Mouse (Mus musculus) small intestine, adult 2 months (tissue): ENCODE measurements around the gene Glis1. TPM values are rescaled to one million over a fixed set of nuclear protein-coding genes. Genes with fewer than 3 reads are reported as not detected.

ENCODE experiments used
- H3K27ac ChIP-seq: fragments of 200-500 bp; 2 replicates; pipeline ENCODE4 v1.5.1; 2012; ENCODE audit warnings: low read depth, low read length, control low read depth, inconsistent platforms; ENCODE audit not compliant: insufficient read depth
- H3K27me3 ChIP-seq: fragments of 200-500 bp; 2 replicates; pipeline ENCODE4 v1.6.1; 2012; ENCODE audit warnings: mild to moderate bottlenecking, moderate library complexity, low read length, inconsistent platforms; ENCODE audit not compliant: control insufficient read depth, insufficient read depth
- H3K36me3 ChIP-seq: fragments of 200-500 bp; 2 replicates; pipeline ENCODE4 v1.6.1; 2012; ENCODE audit warnings: mild to moderate bottlenecking, low read length, control low read depth, inconsistent platforms; ENCODE audit not compliant: control insufficient read depth, insufficient read depth
- H3K4me1 ChIP-seq: fragments of 200-500 bp; 2 replicates; pipeline ENCODE4 v1.6.1; 2012; ENCODE audit warnings: low read length, inconsistent platforms, mixed read lengths; ENCODE audit not compliant: control insufficient read depth, insufficient read depth, insufficient read length
- H3K4me3 ChIP-seq: fragments of 200-500 bp; 2 replicates; pipeline ENCODE4 v1.5.1; 2012; ENCODE audit warnings: low read depth, mild to moderate bottlenecking, control low read depth, inconsistent platforms, low read length, moderate library complexity
- CTCF ChIP-seq: fragments of 200-500 bp; IDR thresholded peaks from 2 replicates; pipeline ENCODE4 v1.5.1; 2012; ENCODE audit warnings: low read depth, mild to moderate bottlenecking, control low read depth, inconsistent platforms, low read length, moderate library complexity, mixed read lengths; ENCODE audit not compliant: insufficient replicate concordance, insufficient read length; ENCODE audit errors: extremely low read depth
- POLR2A ChIP-seq: fragments of 200-500 bp; IDR thresholded peaks from 2 replicates; pipeline ENCODE4 v1.6.1; 2012; ENCODE audit warnings: low read depth, mild to moderate bottlenecking, control low read depth, inconsistent platforms, low read length, moderate library complexity
- whole genome bisulfite sequencing: fragments of 180-500 bp; shearing (Covaris S2); methylation state at CpG from one replicate; pipeline ENCODE4 v1.1.7; 2018; 5-methylcytosine and 5-hydroxymethylcytosine counted together
- polyA plus RNA-seq: library from polyadenylated mRNA; depleted of rRNA; stranded (reverse); fragments of >200 nt; gene quantifications from 2 replicates; pipeline ENCODE4 v1.2.3, GENCODE M21; 2012

Glis1 gene
- polyA plus RNA-seq, 1 experiment = 1.0 TPM

DNA sequence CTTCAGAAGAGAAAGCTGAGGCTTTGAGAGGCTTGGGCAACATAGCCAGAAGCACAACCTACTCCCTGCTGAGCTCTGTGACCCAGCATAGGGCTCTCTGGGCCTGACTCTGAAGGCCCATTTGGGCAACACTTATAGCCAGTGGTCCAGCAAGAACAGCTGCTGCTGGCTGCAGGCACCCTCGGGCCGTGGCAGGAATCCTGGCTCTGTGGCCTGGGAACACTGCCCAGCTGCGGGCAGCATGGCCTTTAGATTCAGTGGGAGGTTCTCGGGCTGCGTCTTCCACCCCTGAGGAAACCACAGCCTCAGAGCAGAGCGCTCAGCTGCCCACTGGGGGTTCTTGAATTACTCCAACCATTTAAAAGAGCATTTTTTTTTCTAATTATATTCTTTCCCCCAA is 189.5 kb downstream of the Glis1 start:
- TF ChIP-seq POLR2A (no peak), CTCF (no peak)
- Histone ChIP-seq H3K4me1 (no peaks in the 10 kb centered on the region), H3K27ac (no peak overlapping the region), H3K36me3 (no peaks in the 10 kb centered on the region), H3K27me3 (no peaks in the 10 kb centered on the region), H3K4me3 (no peak overlapping the region)
- WGBS = 86% methylated on average over 6 of the region's 6 CpGs

GRCm38 (mm10) chr4:107624951-107625350 is 190.6 kb downstream of the Glis1 start:
- no peak overlapping the region for H3K4me3 ChIP-seq
- H3K27ac ChIP-seq = no peak overlapping the region
- H3K36me3 ChIP-seq = no peaks in the 10 kb centered on the region
- WGBS = 72% methylated on average over 5 of the region's 5 CpGs
- H3K4me1 ChIP-seq = no peaks in the 10 kb centered on the region
- H3K27me3 ChIP-seq = no peaks in the 10 kb centered on the region
- no peak for TF ChIP-seq POLR2A
- no peak for TF ChIP-seq CTCF

DNA sequence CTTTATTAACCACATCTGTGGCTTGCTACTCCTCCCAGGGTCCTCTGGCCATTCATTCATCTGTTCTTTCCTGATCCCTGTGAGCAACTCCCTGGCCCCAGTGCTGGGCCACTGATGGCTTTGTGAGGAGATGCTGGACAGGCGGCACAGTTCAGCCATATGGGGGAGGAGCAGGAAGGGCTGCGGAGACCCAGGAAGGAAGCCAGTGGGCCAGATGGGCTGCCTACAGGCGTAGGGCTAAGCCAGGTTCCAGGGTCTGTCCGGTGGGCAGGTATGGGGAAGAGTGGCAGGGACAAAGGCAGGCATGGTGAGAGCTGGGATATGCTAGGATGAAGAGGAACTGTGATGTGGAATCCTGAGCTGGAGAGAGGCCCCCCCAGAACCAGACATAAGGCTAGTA is 193.8 kb downstream of the Glis1 start:
- no peaks in the 10 kb centered on the region for H3K27me3 ChIP-seq
- H3K4me3 ChIP-seq = no peak overlapping the region
- no peaks in the 10 kb centered on the region for H3K36me3 ChIP-seq
- no peak overlapping the region for H3K27ac ChIP-seq
- no peaks in the 10 kb centered on the region for H3K4me1 ChIP-seq
- 77% methylated on average over 4 of the region's 4 CpGs for WGBS
- TF ChIP-seq POLR2A (no peak), CTCF (no peak)

GRCm38 (mm10) chr4:107628921-107629411 is 194.6 kb downstream of the Glis1 start:
- H3K4me1 ChIP-seq = no peaks in the 10 kb centered on the region
- TF ChIP-seq CTCF (no peak), POLR2A (no peak)
- no peaks in the 10 kb centered on the region for H3K36me3 ChIP-seq
- WGBS = 71% methylated on average over 17 of the region's 17 CpGs
- no peak overlapping the region for H3K4me3 ChIP-seq
- H3K27ac ChIP-seq = no peak overlapping the region
- no peaks in the 10 kb centered on the region for H3K27me3 ChIP-seq

GRCm38 (mm10) chr4:107634631-107635030 is 200.2 kb downstream of the Glis1 start:
- H3K27me3 ChIP-seq = no peaks in the 10 kb centered on the region
- no peaks in the 10 kb centered on the region for H3K36me3 ChIP-seq
- no peak overlapping the region for H3K27ac ChIP-seq
- TF ChIP-seq CTCF (no peak), POLR2A (no peak)
- H3K4me3 ChIP-seq = no peak overlapping the region
- H3K4me1 ChIP-seq = no peaks in the 10 kb centered on the region
- WGBS = 66% methylated on average over 6 of the region's 6 CpGs

GRCm38 (mm10) chr4:107636099-107636498 is 201.7 kb downstream of the Glis1 start:
- Histone ChIP-seq H3K4me3 (no peak overlapping the region), H3K36me3 (no peaks in the 10 kb centered on the region), H3K27me3 (no peaks in the 10 kb centered on the region), H3K4me1 (no peaks in the 10 kb centered on the region), H3K27ac (no peak overlapping the region)
- 62% methylated on average over 6 of the region's 6 CpGs for WGBS
- no peak for TF ChIP-seq CTCF
- no peak for TF ChIP-seq POLR2A

GRCm38 (mm10) chr4:107637670-107638069 is 203.3 kb downstream of the Glis1 start:
- TF ChIP-seq POLR2A = no peak
- TF ChIP-seq CTCF = peak; percentile 58; the same call in 1 of the 2 replicates
- 39% methylated on average over 3 of the region's 3 CpGs for WGBS
- H3K36me3 ChIP-seq = no peaks in the 10 kb centered on the region
- H3K4me1 ChIP-seq = no peaks in the 10 kb centered on the region
- H3K4me3 ChIP-seq = no peak overlapping the region
- no peaks in the 10 kb centered on the region for H3K27me3 ChIP-seq
- no peak overlapping the region for H3K27ac ChIP-seq

DNA sequence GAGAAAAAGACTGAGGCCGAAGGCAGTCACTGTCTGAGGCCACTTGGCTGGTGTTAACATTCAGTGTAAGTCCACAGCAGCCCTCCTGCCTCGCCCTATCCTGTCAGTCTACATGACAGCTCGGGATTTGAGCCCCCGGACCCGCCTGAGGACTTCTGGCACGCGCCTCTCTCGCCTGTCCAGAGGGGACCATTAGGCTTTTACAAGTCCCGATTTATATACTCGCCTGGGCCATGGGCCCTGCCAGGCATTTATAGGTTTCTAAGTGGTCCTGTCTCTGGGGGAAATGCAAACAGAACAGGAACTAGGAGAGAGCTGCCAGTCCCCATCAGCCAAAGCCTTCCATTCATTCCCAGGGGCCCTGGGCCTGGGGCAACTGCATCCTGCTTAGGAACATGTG is 203.9 kb downstream of the Glis1 start:
- TF ChIP-seq CTCF (no peak), POLR2A (no peak)
- Histone ChIP-seq H3K36me3 (no peaks in the 10 kb centered on the region), H3K27me3 (no peaks in the 10 kb centered on the region), H3K4me1 (no peaks in the 10 kb centered on the region), H3K4me3 (no peak overlapping the region), H3K27ac (no peak overlapping the region)
- WGBS = 81% methylated on average over 10 of the region's 10 CpGs
